ENCODE assay signal across 9 mouse cellular contexts in genomic region chrX:101733828-101734319, GRCm38 (mm10). TPM values are rescaled to one million over a fixed set of nuclear protein-coding genes. Genes with fewer than 3 reads are reported as not detected.
DNase-seq lines count a peak whose midpoint lies in the region; ATAC-seq and TF ChIP-seq lines count a peak whose summit lies in the region.
"Had no signal": no experiment of that assay in that cellular context is flagged by ENCODE, and none has a peak within 500 bp of the region (broad histone marks: within the 10 kb centered on the region; RNA-seq: fewer than 3 reads in every experiment).

Cxcr3 (minus strand) TSS chrX:101734269.

- TF ChIP-seq POLR2A in kidney, adult 2 months (IDR thresholded peaks at IDR 0.05; ENCODE audit: low read depth, low read length), result no peak

- DNase-seq in kidney, adult 2 months, result peak; percentile 34
- peak; percentile 81 for DNase-seq in Muller cell, postnatal 12 days (ENCODE audit: inconsistent ontology term)
- peak; percentile 54 for DNase-seq in embryonic facial prominence, embryonic 14.5 days (ENCODE audit: low spot score)
- peak; percentile 34 for DNase-seq in ovary, postnatal 36 days (ENCODE audit: low spot score)
- no peak for DNase-seq in c-Kit-positive CD71-positive TER-119-positive erythroid progenitor cells, embryonic 14.5 days (ENCODE audit: low spot score)

- no peak within 1 kb of the TSS for H3K9ac ChIP-seq in kidney, embryonic 16.5 days (replicated peaks; ENCODE audit: low read length)
- H3K9ac ChIP-seq in embryonic facial prominence, embryonic 14.5 days (ENCODE audit: low read depth, low read length), result no peak within 1 kb of the TSS
- H3K9ac ChIP-seq in liver, embryonic 12.5 days, result no peak within 1 kb of the TSS
- H3K9ac ChIP-seq: hindbrain, embryonic 15.5 days had no signal

- no peaks in the 10 kb centered on the region for H3K9me3 ChIP-seq in kidney, embryonic 16.5 days (ENCODE audit: low read length)
- H3K9me3 ChIP-seq in embryonic facial prominence, embryonic 14.5 days (ENCODE audit: control insufficient read depth, low read length), result no peaks in the 10 kb centered on the region
- H3K9me3 ChIP-seq in liver, embryonic 12.5 days (replicated peaks), result no peaks in the 10 kb centered on the region
- H3K9me3 ChIP-seq: hindbrain, embryonic 15.5 days had no signal

- no peaks in the 10 kb centered on the region for H3K27me3 ChIP-seq in kidney, adult 2 months (replicated peaks; ENCODE audit: control insufficient read depth, insufficient read depth, low read length)
- H3K27me3 ChIP-seq in kidney, embryonic 16.5 days (ENCODE audit: insufficient read depth, low read length), result peaks cover 13% of the 10 kb centered on the region; the same call in 1 of the 2 replicates
- peaks cover 13% of the 10 kb centered on the region; the same call in 1 of the 2 replicates for H3K27me3 ChIP-seq in embryonic facial prominence, embryonic 14.5 days (replicated peaks; ENCODE audit: control insufficient read depth, insufficient read depth, low read length)
- H3K27me3 ChIP-seq in liver, embryonic 12.5 days (replicated peaks), result peaks cover 52% of the 10 kb centered on the region

- H3K4me2 ChIP-seq in kidney, embryonic 16.5 days (replicated peaks; ENCODE audit: low read depth, low read length), result no peak within 1 kb of the TSS
- H3K4me2 ChIP-seq in embryonic facial prominence, embryonic 14.5 days (ENCODE audit: low read depth, low read length), result no peak within 1 kb of the TSS
- H3K4me2 ChIP-seq in liver, embryonic 12.5 days, result 0 out of 2 replicates have a peak within 1 kb of the TSS, but pooled peaks have one; percentile 8
- H3K4me2 ChIP-seq: hindbrain, embryonic 15.5 days had no signal

- H3K27ac ChIP-seq in kidney, adult 2 months (ENCODE audit: insufficient read depth, low read depth, low read length), result no peak within 1 kb of the TSS
- H3K27ac ChIP-seq in kidney, embryonic 16.5 days (ENCODE audit: low read length), result no peak within 1 kb of the TSS
- H3K27ac ChIP-seq in embryonic facial prominence, embryonic 14.5 days (replicated peaks; ENCODE audit: low read depth, low read length), result no peak within 1 kb of the TSS
- H3K27ac ChIP-seq in liver, embryonic 12.5 days, result no peak within 1 kb of the TSS; the same call in 1 of the 2 replicates
- H3K27ac ChIP-seq: hindbrain, embryonic 15.5 days had no signal

- no peak within 1 kb of the TSS for H3K4me3 ChIP-seq in kidney, adult 2 months (ENCODE audit: insufficient read depth, low read depth, low read length)
- H3K4me3 ChIP-seq in kidney, embryonic 16.5 days (ENCODE audit: low read length), result no peak within 1 kb of the TSS
- no peak within 1 kb of the TSS for H3K4me3 ChIP-seq in embryonic facial prominence, embryonic 14.5 days (ENCODE audit: low read depth, low read length)
- no peak within 1 kb of the TSS for H3K4me3 ChIP-seq in liver, embryonic 12.5 days
- H3K4me3 ChIP-seq: hindbrain, embryonic 15.5 days had no signal

- H3K4me1 ChIP-seq in kidney, adult 2 months (ENCODE audit: control insufficient read depth, insufficient read depth, low read length), result no peaks in the 10 kb centered on the region
- H3K4me1 ChIP-seq in kidney, embryonic 16.5 days (ENCODE audit: insufficient read depth, low read length), result no peaks in the 10 kb centered on the region
- no peaks in the 10 kb centered on the region for H3K4me1 ChIP-seq in embryonic facial prominence, embryonic 14.5 days (ENCODE audit: control insufficient read depth, insufficient read depth, low read length)
- H3K4me1 ChIP-seq in liver, embryonic 12.5 days, result no peaks in the 10 kb centered on the region
- H3K4me1 ChIP-seq: hindbrain, embryonic 15.5 days had no signal

- TF ChIP-seq CTCF in kidney, adult 2 months (conservative IDR thresholded peaks at IDR 0.05; ENCODE audit: insufficient read depth, insufficient read length, low read depth, low read length), result no peak

- WGBS in kidney, adult 2 months, result 24% methylated on average over 11 of the region's 11 CpGs
- 68% methylated on average over 11 of the region's 11 CpGs for WGBS in kidney, embryonic 16.5 days
- 52% methylated on average over 11 of the region's 11 CpGs for WGBS in embryonic facial prominence, embryonic 14.5 days
- WGBS in liver, embryonic 12.5 days (ENCODE audit: insufficient replicate concordance), result 36% methylated on average over 11 of the region's 11 CpGs

- no peaks in the 10 kb centered on the region for H3K36me3 ChIP-seq in kidney, adult 2 months (ENCODE audit: control insufficient read depth, insufficient read depth, low read length)
- no peaks in the 10 kb centered on the region for H3K36me3 ChIP-seq in kidney, embryonic 16.5 days (ENCODE audit: insufficient read depth, low read length)
- H3K36me3 ChIP-seq in embryonic facial prominence, embryonic 14.5 days (ENCODE audit: control insufficient read depth, insufficient read depth, low read length), result no peaks in the 10 kb centered on the region
- H3K36me3 ChIP-seq in liver, embryonic 12.5 days, result no peaks in the 10 kb centered on the region
- H3K36me3 ChIP-seq: hindbrain, embryonic 15.5 days had no signal

- ATAC-seq in kidney, embryonic 16.5 days (ENCODE audit: low FRiP score, low TSS enrichment), result no peak
- ATAC-seq in embryonic facial prominence, embryonic 14.5 days (ENCODE audit: low read depth), result peak; percentile 60; the same call in 1 of the 2 replicates
- no peak for ATAC-seq in liver, embryonic 12.5 days
- no peak for ATAC-seq in frontal cortex, adult (ENCODE audit: low TSS enrichment)

RNA-seq across cellular contexts. Expression of gene Cxcr3, which starts in this region (rescaled TPM):
- polyA plus RNA-seq in kidney, adult 2 months (2012; rRNA removed), result 2.3 and 4.3 TPM in 2 replicates
- 0.20 and 0.26 TPM in 2 replicates for polyA plus RNA-seq in kidney, embryonic 16.5 days (2015; fragmentation: Nextera tagmentation; extraction: Ambion mirVana)
- polyA plus RNA-seq in embryonic facial prominence, embryonic 14.5 days (2014; fragmentation: Nextera tagmentation; extraction: Ambion mirVana), result 0.58 and 0.82 TPM in 2 replicates
- 0.10 and 0.27 TPM in 2 replicates for polyA plus RNA-seq in liver, embryonic 12.5 days (2016; fragmentation: Nextera tagmentation; extraction: Ambion mirVana)
- polyA plus RNA-seq: hindbrain, embryonic 15.5 days had no signal

Comparison
In these comparisons a context has a peak if more than half of its experiments do, and no peak if none do; other contexts are left out.
1. Peak in DNase-seq and ATAC-seq in embryonic facial prominence, embryonic 14.5 days; RNA of the gene not detected or under 1 TPM.